Comparison of ENCODE assay signal across 8 mouse cellular contexts in genomic region chr2:154552424-154552907, GRCm38 (mm10). TPM values are rescaled to one million over a fixed set of nuclear protein-coding genes. Genes with fewer than 3 reads are reported as not detected.
DNase-seq lines count a peak whose midpoint lies in the region; ATAC-seq and TF ChIP-seq lines count a peak whose summit lies in the region.

No protein-coding gene starts in this region.

- no peak for TF ChIP-seq POLR2A in lung, adult 2 months (IDR thresholded peaks at IDR 0.05; ENCODE audit: borderline replicate concordance, extremely low read depth, low read depth, low read length)

- peak; percentile 74 for DNase-seq in CD4-positive, CD25-positive, alpha-beta regulatory T cell, adult 2 months (ENCODE audit: low read depth, low spot score)
- DNase-seq in forebrain, embryonic 11.5 days (ENCODE audit: low spot score) = peak; percentile 77
- peak; percentile 81 for DNase-seq in kidney, postnatal 10 days
- DNase-seq in lung, adult 2 months = peak; percentile 66
- DNase-seq in thymus, adult 18-20 months = peak; percentile 56 to 64

- no peaks in the 10 kb centered on the region for H3K36me3 ChIP-seq in forebrain, embryonic 11.5 days (ENCODE audit: control insufficient read depth, insufficient read depth, low read length)
- H3K36me3 ChIP-seq in heart, embryonic 15.5 days = no peaks in the 10 kb centered on the region
- no peaks in the 10 kb centered on the region for H3K36me3 ChIP-seq in neural tube, embryonic 15.5 days

- peak; percentile 28 for ATAC-seq in forebrain, embryonic 11.5 days (replicated peaks; ENCODE audit: low FRiP score)
- ATAC-seq in heart, embryonic 15.5 days (replicated peaks; ENCODE audit: insufficient number of reproducible peaks, insufficient read depth, low FRiP score, low read depth) = peak; percentile 61
- peak; percentile 32; the same call in 1 of the 2 replicates for ATAC-seq in neural tube, embryonic 15.5 days (ENCODE audit: low FRiP score)

- 0 out of 2 replicates have a peak overlapping the region, but pooled peaks have one; percentile 8 for H3K4me2 ChIP-seq in forebrain, embryonic 11.5 days (ENCODE audit: low read depth, low read length, severe bottlenecking)
- peak overlapping the region; percentile 65 for H3K4me2 ChIP-seq in heart, embryonic 15.5 days
- peak overlapping the region; percentile 47 for H3K4me2 ChIP-seq in neural tube, embryonic 15.5 days

- peaks cover 8% of the 10 kb centered on the region for H3K4me1 ChIP-seq in brown adipose tissue, adult 24 weeks (ENCODE audit: control insufficient read depth, insufficient read depth, insufficient read length, low read length)
- H3K4me1 ChIP-seq in forebrain, embryonic 11.5 days (replicated peaks; ENCODE audit: control insufficient read depth, insufficient read depth, low read length) = peaks cover 19% of the 10 kb centered on the region
- peaks cover 33% of the 10 kb centered on the region for H3K4me1 ChIP-seq in heart, embryonic 15.5 days (replicated peaks)
- H3K4me1 ChIP-seq in lung, adult 2 months (ENCODE audit: control insufficient read depth, insufficient read depth, low read length) = peaks cover 10% of the 10 kb centered on the region
- H3K4me1 ChIP-seq in neural tube, embryonic 15.5 days = peaks cover 35% of the 10 kb centered on the region

- H3K4me3 ChIP-seq in brown adipose tissue, adult 24 weeks (ENCODE audit: insufficient read depth, low read depth, low read length) = peak overlapping the region; percentile 45
- H3K4me3 ChIP-seq in forebrain, embryonic 11.5 days (ENCODE audit: low read depth, low read length) = no peak overlapping the region
- H3K4me3 ChIP-seq in heart, embryonic 15.5 days = peak overlapping the region; percentile 32
- peak overlapping the region; percentile 54 for H3K4me3 ChIP-seq in lung, adult 2 months (replicated peaks; ENCODE audit: extremely low read depth, low read depth, low read length)
- H3K4me3 ChIP-seq in neural tube, embryonic 15.5 days (replicated peaks) = 0 out of 2 replicates have a peak overlapping the region, but pooled peaks have one; percentile 2

- no peaks in the 10 kb centered on the region for H3K9me3 ChIP-seq in forebrain, embryonic 11.5 days (ENCODE audit: control insufficient read depth, low read length)
- H3K9me3 ChIP-seq in heart, embryonic 15.5 days (replicated peaks) = no peaks in the 10 kb centered on the region
- no peaks in the 10 kb centered on the region for H3K9me3 ChIP-seq in neural tube, embryonic 15.5 days (replicated peaks)

- WGBS in forebrain, embryonic 11.5 days = 29% methylated on average over 27 of the region's 27 CpGs
- 13% methylated on average over 27 of the region's 27 CpGs for WGBS in heart, embryonic 15.5 days
- WGBS in lung, adult 2 months = 15% methylated on average over 27 of the region's 27 CpGs
- WGBS in neural tube, embryonic 15.5 days = 21% methylated on average over 27 of the region's 27 CpGs

- peak; percentile 57 for TF ChIP-seq CTCF in lung, adult 2 months (IDR thresholded peaks at IDR 0.05; ENCODE audit: insufficient read depth, low read length)

- peaks cover 18% of the 10 kb centered on the region for H3K27me3 ChIP-seq in forebrain, embryonic 11.5 days (ENCODE audit: control insufficient read depth, insufficient read depth, low read length)
- peaks cover 27% of the 10 kb centered on the region for H3K27me3 ChIP-seq in heart, embryonic 15.5 days
- peaks cover 13% of the 10 kb centered on the region for H3K27me3 ChIP-seq in neural tube, embryonic 15.5 days (replicated peaks)

- peak overlapping the region; percentile 8 for H3K9ac ChIP-seq in forebrain, embryonic 11.5 days (ENCODE audit: low read length)
- H3K9ac ChIP-seq in heart, embryonic 15.5 days = peak overlapping the region; percentile 25
- 0 out of 2 replicates have a peak overlapping the region, but pooled peaks have one; percentile 18 for H3K9ac ChIP-seq in neural tube, embryonic 15.5 days (replicated peaks)

- H3K27ac ChIP-seq in brown adipose tissue, adult 24 weeks (replicated peaks; ENCODE audit: low read depth, low read length) = no peak overlapping the region
- H3K27ac ChIP-seq in forebrain, embryonic 11.5 days (ENCODE audit: low read depth, low read length) = no peak overlapping the region
- H3K27ac ChIP-seq in heart, embryonic 15.5 days = peak overlapping the region; percentile 8; the same call in 1 of the 2 replicates
- H3K27ac ChIP-seq in neural tube, embryonic 15.5 days (replicated peaks) = no peak overlapping the region; the same call in 1 of the 2 replicates

RNA-seq across cellular contexts. Expression of gene Actl10, which starts 0.9 kb away (rescaled TPM):
- not detected in 2 replicates for polyA plus RNA-seq in brown adipose tissue, adult 24 weeks (2012; ENCODE audit: insufficient read depth, insufficient read length, missing spikeins)
- 0.41 and 0.77 TPM in 2 replicates for polyA plus RNA-seq in forebrain, embryonic 11.5 days (2014; fragmentation: Nextera tagmentation; extraction: Ambion mirVana)
- polyA plus RNA-seq in heart, embryonic 15.5 days (2015; fragmentation: Nextera tagmentation; extraction: Ambion mirVana) = 0.22 and 0.26 TPM in 2 replicates
- polyA plus RNA-seq in lung, adult 2 months (2012; rRNA removed) = 0.07 TPM in 2 replicates
- 0.31 and 0.63 TPM in 2 replicates for polyA plus RNA-seq in neural tube, embryonic 15.5 days (2015; fragmentation: Nextera tagmentation; extraction: Ambion mirVana)

RNA-seq across cellular contexts. Expression of gene 1700003F12Rik, which starts 5.6 kb away (rescaled TPM):
- polyA plus RNA-seq in brown adipose tissue, adult 24 weeks (2012; ENCODE audit: insufficient read depth, insufficient read length, missing spikeins) = not detected in 2 replicates
- polyA plus RNA-seq in forebrain, embryonic 11.5 days (2014; fragmentation: Nextera tagmentation; extraction: Ambion mirVana) = 2.3 and 4.5 TPM in 2 replicates
- polyA plus RNA-seq in heart, embryonic 15.5 days (2015; fragmentation: Nextera tagmentation; extraction: Ambion mirVana) = 0.43 and 0.99 TPM in 2 replicates
- 0.98 TPM in 1 of 2 replicates, not detected in the other for polyA plus RNA-seq in lung, adult 2 months (2012; rRNA removed)
- 1.3 and 1.9 TPM in 2 replicates for polyA plus RNA-seq in neural tube, embryonic 15.5 days (2015; fragmentation: Nextera tagmentation; extraction: Ambion mirVana)

RNA-seq across cellular contexts. Expression of gene Necab3, which starts 6.2 kb away (rescaled TPM):
- not detected in 2 replicates for polyA plus RNA-seq in brown adipose tissue, adult 24 weeks (2012; ENCODE audit: insufficient read depth, insufficient read length, missing spikeins)
- 5.5 and 7.6 TPM in 2 replicates for polyA plus RNA-seq in forebrain, embryonic 11.5 days (2014; fragmentation: Nextera tagmentation; extraction: Ambion mirVana)
- 2.0 and 2.4 TPM in 2 replicates for polyA plus RNA-seq in heart, embryonic 15.5 days (2015; fragmentation: Nextera tagmentation; extraction: Ambion mirVana)
- polyA plus RNA-seq in lung, adult 2 months (2012; rRNA removed) = 1.2 and 1.8 TPM in 2 replicates
- 16.0 and 19.6 TPM in 2 replicates for polyA plus RNA-seq in neural tube, embryonic 15.5 days (2015; fragmentation: Nextera tagmentation; extraction: Ambion mirVana)

RNA-seq across cellular contexts. Expression of gene E2f1, which starts 17.2 kb away (rescaled TPM):
- 0.63 and 1.3 TPM in 2 replicates for polyA plus RNA-seq in brown adipose tissue, adult 24 weeks (2012; ENCODE audit: insufficient read depth, insufficient read length, missing spikeins)
- 17.6 and 18.6 TPM in 2 replicates for polyA plus RNA-seq in forebrain, embryonic 11.5 days (2014; fragmentation: Nextera tagmentation; extraction: Ambion mirVana)
- 17.0 and 23.1 TPM in 2 replicates for polyA plus RNA-seq in heart, embryonic 15.5 days (2015; fragmentation: Nextera tagmentation; extraction: Ambion mirVana)
- polyA plus RNA-seq in lung, adult 2 months (2012; rRNA removed) = 9.8 and 12.6 TPM in 2 replicates
- polyA plus RNA-seq in neural tube, embryonic 15.5 days (2015; fragmentation: Nextera tagmentation; extraction: Ambion mirVana) = 3.4 and 7.4 TPM in 2 replicates

RNA-seq across cellular contexts. Expression of gene Pxmp4, which starts 51.0 kb away (rescaled TPM):
- 44.4 and 59.3 TPM in 2 replicates for polyA plus RNA-seq in brown adipose tissue, adult 24 weeks (2012; ENCODE audit: insufficient read depth, insufficient read length, missing spikeins)
- polyA plus RNA-seq in forebrain, embryonic 11.5 days (2014; fragmentation: Nextera tagmentation; extraction: Ambion mirVana) = 10.0 and 10.6 TPM in 2 replicates
- polyA plus RNA-seq in heart, embryonic 15.5 days (2015; fragmentation: Nextera tagmentation; extraction: Ambion mirVana) = 24.6 and 27.1 TPM in 2 replicates
- 40.8 and 41.3 TPM in 2 replicates for polyA plus RNA-seq in lung, adult 2 months (2012; rRNA removed)
- 18.1 and 22.9 TPM in 2 replicates for polyA plus RNA-seq in neural tube, embryonic 15.5 days (2015; fragmentation: Nextera tagmentation; extraction: Ambion mirVana)

Comparison
In these comparisons a context has a peak if more than half of its experiments do, and no peak if none do; other contexts are left out.
1. H3K4me2 ChIP-seq: peak in every context shown above with its lines; median percentile 65 in heart, embryonic 15.5 days; 47 in neural tube, embryonic 15.5 days; 8 in forebrain, embryonic 11.5 days.